Mouse (Mus musculus) forelimb bud, embryonic 11.5 days (tissue): ENCODE measurements around the gene Shb.

ENCODE experiments used
- DNase-seq: peaks from one replicate; pipeline ENCODE4 v3.0.0-alpha.2; 2012; ENCODE audit warnings: low read depth, low spot score

Gene Shb

GRCm38 (mm10) chr4:45455001-45455400, 77.3 kb downstream of the Shb start:
- no peak for DNase-seq

DNA sequence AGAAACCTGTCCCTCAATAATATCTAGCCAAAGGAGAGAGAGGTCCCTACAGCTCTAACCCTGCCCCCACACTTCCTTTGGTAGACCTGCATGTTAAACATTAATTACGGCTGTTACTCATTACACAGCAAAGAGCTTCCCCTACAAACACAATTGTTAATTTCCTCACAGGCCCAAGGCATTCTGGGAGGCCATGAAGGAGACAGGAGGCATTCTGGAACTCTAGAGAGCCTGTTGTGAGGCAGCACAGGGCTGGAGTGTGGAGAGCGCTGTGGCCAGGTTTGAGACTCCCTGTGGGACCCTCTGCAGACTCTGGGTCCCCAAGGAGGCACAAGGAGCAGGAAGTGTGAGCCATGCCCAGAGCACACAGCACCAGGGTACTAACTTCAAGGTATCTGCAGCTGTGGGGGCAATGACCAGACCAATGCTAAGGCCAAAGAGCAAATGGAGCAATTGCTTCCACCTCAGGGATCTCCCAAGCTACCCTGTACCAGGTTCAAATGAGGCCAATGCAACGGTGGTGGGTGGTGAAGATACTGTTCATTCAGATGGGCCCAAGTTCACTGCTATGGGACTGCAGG, 78.9 kb downstream of the Shb start:
- peak; percentile 61 for DNase-seq

DNA sequence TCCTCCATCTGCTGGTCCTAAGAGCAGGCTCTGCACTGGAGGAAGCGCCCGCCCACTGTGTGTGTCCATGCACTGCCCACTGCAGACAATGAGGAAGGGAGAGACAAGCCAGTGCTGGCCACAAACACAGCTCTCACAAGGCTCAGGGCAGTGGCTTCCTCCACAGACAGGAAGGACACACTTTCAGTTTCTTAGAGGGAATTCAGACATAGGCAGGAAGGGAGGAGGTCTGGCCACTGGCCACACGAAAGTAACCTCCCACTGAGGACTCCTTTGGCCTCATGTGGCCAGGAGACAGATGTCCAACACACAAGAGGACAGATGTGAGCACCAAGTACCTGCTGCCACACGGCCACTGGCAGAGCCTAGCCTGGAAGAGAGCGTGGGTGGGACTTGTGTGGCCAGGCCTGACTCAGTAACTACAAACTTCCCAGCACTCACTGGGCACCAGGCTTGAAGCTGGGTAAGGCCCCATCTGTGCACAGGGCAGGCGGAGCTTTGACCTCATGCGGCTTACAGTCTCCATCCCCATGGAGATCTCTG, 79.6 kb downstream of the Shb start:
- no peak for DNase-seq

DNA sequence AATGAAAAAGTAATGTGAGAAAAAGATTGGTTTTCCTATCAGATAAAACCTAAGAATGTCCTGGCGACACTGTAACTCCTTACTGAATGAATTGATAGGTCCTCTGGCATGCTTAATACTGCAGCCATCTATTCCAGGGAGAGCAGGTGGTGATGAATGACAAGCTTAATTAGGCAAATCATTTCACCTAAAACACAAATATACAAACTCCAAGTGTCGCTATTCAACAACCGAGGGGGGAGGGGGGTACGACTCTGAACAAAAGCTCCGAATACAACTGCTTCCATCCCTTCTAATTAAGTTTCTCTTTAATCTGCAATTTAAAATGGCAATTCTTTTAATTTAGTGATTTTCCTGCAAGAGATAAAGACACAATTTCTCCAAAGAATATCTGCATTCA, 83.3 kb downstream of the Shb start:
- no peak for DNase-seq

- no peak for DNase-seq
Measured at GRCm38 (mm10) chr4:45448481-45448880, 83.8 kb downstream of the Shb start.

DNA sequence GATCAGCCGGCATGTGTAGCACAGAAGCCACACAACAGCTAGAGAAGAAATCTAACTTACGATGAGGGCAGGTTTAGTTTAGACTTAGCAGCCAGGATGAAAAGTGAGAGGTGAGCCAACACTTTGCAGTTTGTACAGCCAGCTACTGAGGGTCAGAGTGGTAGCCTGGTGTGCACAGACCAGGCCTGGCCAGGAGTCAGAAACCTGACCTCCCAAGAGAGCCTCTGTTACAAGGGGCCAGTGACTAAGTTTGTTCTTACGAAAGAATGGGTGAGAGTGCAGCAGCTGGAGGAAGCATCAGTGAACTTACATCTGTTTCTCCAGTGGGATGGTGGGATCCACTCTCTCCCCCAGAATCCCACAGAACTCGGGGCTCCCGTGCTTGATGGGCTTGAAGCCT, 85.1 kb downstream of the Shb start:
- no peak for DNase-seq

- DNase-seq = no peak
Measured at GRCm38 (mm10) chr4:45445235-45445634, 87.0 kb downstream of the Shb start.

- no peak for DNase-seq
Measured at GRCm38 (mm10) chr4:45444813-45445212, 87.5 kb downstream of the Shb start.

- DNase-seq = no peak
Measured at GRCm38 (mm10) chr4:45443652-45444051, 88.6 kb downstream of the Shb start.

DNA sequence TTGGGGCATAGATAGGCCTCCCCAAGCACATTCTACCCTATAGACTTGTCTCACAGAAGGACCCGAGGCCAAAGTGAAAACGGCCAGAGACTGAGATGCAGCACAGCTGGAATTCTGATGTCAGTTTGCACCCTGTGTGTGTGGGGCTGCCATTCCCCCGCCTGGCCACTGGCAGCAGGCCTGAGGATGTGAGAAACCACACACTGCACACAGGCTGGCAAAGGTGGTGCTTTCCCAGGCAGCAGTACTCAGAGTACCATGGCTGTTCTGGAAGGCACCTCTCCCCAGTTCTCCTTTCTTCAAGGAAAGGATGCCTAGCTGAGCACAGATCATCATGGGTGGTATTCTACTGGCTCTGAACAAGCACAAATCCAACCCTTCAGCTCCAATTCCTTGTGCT, 90.0 kb downstream of the Shb start:
- no peak for DNase-seq

- no peak for DNase-seq
Measured at GRCm38 (mm10) chr4:45441778-45442177, 90.5 kb downstream of the Shb start.

GRCm38 (mm10) chr4:45439281-45439680, 93.0 kb downstream of the Shb start:
- peak; percentile 58 for DNase-seq

DNA sequence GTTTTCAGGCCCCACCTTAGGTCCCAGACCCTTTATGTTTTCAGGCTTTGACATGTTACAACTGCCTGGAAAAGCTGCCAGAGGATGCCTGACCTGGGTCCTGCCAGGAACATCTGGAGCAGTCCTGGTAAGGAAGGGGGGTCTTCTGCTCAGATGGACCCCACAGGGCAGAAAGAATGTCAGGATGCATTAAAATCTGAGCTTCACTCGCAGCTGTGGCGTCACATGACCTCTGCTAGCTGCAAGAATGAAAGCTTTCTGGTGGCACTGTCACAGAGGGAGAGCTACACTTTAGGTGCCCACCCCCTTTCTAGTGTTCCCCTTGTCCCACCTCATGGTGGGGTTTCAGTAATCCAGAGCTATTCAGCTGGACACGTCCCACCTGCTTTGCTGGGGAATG, 95.3 kb downstream of the Shb start:
- peak; percentile 49 for DNase-seq

DNA sequence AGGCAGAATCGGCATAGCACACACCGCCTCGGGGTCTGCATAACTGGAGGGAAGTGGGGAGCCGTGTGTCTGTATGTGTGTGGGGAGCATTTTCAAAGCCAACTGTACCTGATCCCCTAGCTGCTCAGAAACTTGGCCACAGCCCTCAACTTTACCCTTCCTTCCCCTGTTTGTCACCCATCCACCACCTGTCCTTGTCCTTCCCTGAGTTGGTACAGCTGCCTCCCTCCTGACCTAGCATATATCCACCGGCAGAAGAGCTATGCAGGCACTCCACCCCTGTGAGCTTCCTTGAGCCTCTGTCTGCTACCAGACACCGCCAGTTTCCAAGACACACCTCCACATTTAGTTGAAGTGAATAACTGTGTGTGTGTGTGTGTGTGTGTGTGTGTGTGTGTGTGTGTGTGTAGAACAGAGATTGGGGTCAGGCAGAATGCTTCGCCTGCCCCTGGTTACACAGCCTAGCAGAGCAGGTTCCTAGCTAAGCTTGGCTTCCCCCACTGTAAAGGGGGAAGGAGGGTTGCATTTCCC, 95.8 kb downstream of the Shb start:
- no peak for DNase-seq

GRCm38 (mm10) chr4:45435899-45436298, 96.4 kb downstream of the Shb start:
- DNase-seq = no peak

GRCm38 (mm10) chr4:45434681-45435080, 97.6 kb downstream of the Shb start:
- no peak for DNase-seq

DNA sequence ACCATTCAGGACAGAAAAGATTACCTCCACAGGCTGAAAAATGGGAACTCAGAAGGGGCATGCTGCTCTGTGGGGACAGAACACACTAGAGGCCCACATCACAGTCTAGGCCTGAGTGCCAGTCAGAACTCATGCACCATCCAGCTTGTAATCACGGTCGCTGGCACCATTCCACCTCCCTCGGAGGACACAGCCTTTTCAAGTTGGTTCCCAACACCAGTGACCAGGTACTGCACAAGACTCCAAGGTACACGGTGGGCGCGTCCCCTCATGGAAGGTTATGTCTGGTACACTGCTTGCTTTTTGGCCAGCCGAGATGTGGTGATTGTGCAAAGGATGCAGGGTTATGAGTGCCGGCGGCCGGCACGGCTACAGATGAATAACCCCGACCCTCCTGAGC, 98.2 kb downstream of the Shb start:
- no peak for DNase-seq

- no peak for DNase-seq
Measured at GRCm38 (mm10) chr4:45431806-45432205, 100.5 kb downstream of the Shb start.

- no peak for DNase-seq
Measured at GRCm38 (mm10) chr4:45431316-45431715, 101.0 kb downstream of the Shb start.

DNA sequence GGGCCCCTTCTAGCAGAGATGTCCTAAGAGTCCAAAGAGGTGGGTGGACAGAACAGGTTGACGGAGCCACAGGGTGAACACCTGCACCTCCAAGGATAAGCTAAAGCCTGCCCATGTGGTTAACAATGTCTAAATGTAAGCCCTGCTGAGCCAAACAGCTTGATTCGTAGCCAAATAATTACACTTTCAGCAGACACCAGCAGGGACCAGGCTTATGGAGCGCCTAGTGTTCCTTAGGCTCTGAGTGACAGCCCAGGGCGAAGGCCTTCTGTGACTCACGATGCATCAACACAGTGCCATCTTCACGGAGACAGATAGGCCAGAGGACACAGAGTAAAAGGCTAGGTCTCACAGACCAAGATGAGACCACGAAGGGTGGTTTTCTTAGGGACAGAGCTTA, 102.8 kb downstream of the Shb start:
- DNase-seq = no peak

DNA sequence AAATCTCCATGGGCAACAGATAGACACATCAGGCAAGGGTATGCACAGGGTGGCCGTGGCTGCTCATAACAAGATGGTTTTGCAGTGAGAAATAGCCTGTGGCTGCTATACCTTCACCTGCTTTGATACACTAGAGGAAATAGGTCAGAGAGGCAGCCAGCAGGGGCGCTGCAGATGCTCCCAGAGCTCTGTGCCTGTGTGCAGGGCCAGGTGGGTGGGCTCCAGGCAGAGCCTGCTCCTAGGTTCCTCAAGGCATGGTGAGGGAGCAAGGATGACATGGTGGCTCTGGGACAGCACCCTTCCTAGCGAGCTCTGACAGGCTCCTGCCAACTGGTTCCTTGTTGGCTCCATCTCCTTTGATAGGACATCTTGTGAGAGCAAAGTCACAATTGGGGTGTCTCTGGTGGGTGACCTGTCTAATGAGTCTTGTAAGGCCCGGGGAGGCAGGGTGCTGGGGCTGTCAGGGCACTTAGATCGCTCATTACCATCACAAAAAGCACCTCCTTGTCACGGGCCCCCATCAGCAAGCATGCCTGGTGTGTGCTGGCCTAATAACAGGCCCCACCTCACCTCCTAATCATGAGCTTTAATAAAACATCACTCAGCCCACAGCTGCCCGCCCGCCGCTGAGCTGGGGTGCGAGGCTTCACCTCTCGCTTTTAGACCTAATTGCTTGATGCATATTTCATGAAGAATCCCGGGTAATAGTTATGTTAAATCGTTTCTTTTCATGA, 105.4 kb downstream of the Shb start:
- DNase-seq = no peak

- no peak for DNase-seq
Measured at GRCm38 (mm10) chr4:45423406-45423805, 108.9 kb downstream of the Shb start.

DNA sequence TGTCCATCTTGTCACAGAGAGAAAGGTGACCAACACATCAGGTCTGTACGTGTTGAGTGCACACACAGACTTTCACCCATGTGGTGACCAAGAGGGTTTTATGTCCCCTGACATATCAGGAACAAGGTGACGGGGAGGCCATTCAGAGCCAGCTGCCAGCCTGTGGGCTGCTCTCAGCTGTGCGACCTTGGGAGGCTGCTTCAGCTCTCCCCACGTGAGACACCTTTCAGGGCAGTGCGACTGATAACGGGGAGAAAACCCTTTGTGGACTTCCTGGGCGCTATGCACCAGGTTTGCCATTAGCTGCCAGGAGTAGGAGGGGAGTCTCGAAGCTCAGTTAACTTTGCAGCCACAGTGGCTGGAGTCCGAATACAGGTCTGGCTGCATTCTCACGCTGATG, 109.6 kb downstream of the Shb start:
- no peak for DNase-seq
